8 mouse cellular contexts compared by ENCODE assay signal in genomic region chr8:125083746-125084145, GRCm38 (mm10). TPM values are rescaled to one million over a fixed set of nuclear protein-coding genes. Genes with fewer than 3 reads are reported as not detected.
A peak's percentile ranks its signal among the peaks of the same experiment; 100 is the strongest.
DNase-seq lines count a peak whose midpoint lies in the region; ATAC-seq and TF ChIP-seq lines count a peak whose summit lies in the region.

No protein-coding gene starts in this region.

- no peak for TF ChIP-seq POLR2A in CH12.LX (IDR thresholded peaks at IDR 0.05; ENCODE audit: low read depth, low read length)
- no peak for TF ChIP-seq POLR2A in small intestine, adult 2 months (IDR thresholded peaks at IDR 0.05; ENCODE audit: low read depth, low read length)

- H3K27ac ChIP-seq in CH12.LX (ENCODE audit: insufficient read depth, low read depth): peak overlapping the region; percentile 7; the same call in 1 of the 2 replicates
- H3K27ac ChIP-seq in forebrain, embryonic 13.5 days: peak overlapping the region; percentile 19; the same call in 1 of the 2 replicates
- peak overlapping the region; percentile 27; the same call in 1 of the 2 replicates for H3K27ac ChIP-seq in small intestine, adult 2 months (ENCODE audit: insufficient read depth, low read depth, low read length)

- peak overlapping the region; percentile 34; the same call in 1 of the 2 replicates for H3K4me2 ChIP-seq in CH12.LX (ENCODE audit: insufficient read depth, low read depth, poor library complexity, severe bottlenecking)
- no peak overlapping the region for H3K4me2 ChIP-seq in forebrain, embryonic 13.5 days

- DNase-seq in CH12.LX (ENCODE audit: extremely low read depth): no peak
- peak; percentile 67 for DNase-seq in adrenal gland, adult 8-10 months
- DNase-seq in heart, postnatal 36 days: peak; percentile 63 to 65
- DNase-seq in kidney, postnatal 4 days: peak; percentile 68 to 76
- no peak for DNase-seq in spleen, postnatal 36 days (ENCODE audit: low spot score in 2 of 2)
- no peak for DNase-seq in urinary bladder, postnatal 10 days (ENCODE audit: low spot score)

- H3K9me3 ChIP-seq in CH12.LX (replicated peaks; ENCODE audit: low read length): peaks cover 16% of the 10 kb centered on the region
- no peaks in the 10 kb centered on the region for H3K9me3 ChIP-seq in forebrain, embryonic 13.5 days (replicated peaks)

- intact Hi-C loops in heart, postnatal 36 days (cut with DNase I): loop anchor here (2.0 kb wide), 1 partner anchor 15 kb away; no protein-coding TSS in a partner anchor

- no peaks in the 10 kb centered on the region for H3K79me2 ChIP-seq in CH12.LX (replicated peaks; ENCODE audit: control insufficient read depth, extremely low read depth, insufficient read depth, poor library complexity, severe bottlenecking)

- TF ChIP-seq EP300 in CH12.LX (IDR thresholded peaks at IDR 0.05; ENCODE audit: low read length): no peak

- 86% methylated on average over 4 of the region's 4 CpGs for WGBS in forebrain, embryonic 13.5 days
- 54% methylated on average over 4 of the region's 4 CpGs for WGBS in small intestine, adult 2 months

- TF ChIP-seq CTCF in CH12.LX (conservative IDR thresholded peaks at IDR 0.05 in 1 of 2, IDR thresholded peaks at IDR 0.05 in 1 of 2; ENCODE audit: low read depth in 2 of 2, low read length in 2 of 2): no peak
- TF ChIP-seq CTCF in small intestine, adult 2 months (IDR thresholded peaks at IDR 0.05; ENCODE audit: extremely low read depth, insufficient read length, insufficient replicate concordance, low read depth, low read length): no peak

- no peak overlapping the region for H3K4me3 ChIP-seq in CH12.LX (replicated peaks in 1 of 3; ENCODE audit: low read depth in 2 of 3, low read length in 2 of 3, poor library complexity in 1 of 3)
- no peak overlapping the region for H3K4me3 ChIP-seq in forebrain, embryonic 13.5 days
- H3K4me3 ChIP-seq in small intestine, adult 2 months (ENCODE audit: low read depth, low read length): no peak overlapping the region

- no peak for ATAC-seq in forebrain, embryonic 13.5 days

- no peak for TF ChIP-seq RAD21 in CH12.LX (IDR thresholded peaks at IDR 0.05; ENCODE audit: low read depth, low read length)

- peaks cover 16 to 17% of the 10 kb centered on the region in 2 experiments for H3K4me1 ChIP-seq in CH12.LX (ENCODE audit: control insufficient read depth in 1 of 2, insufficient read depth in 2 of 2)
- peaks cover 17% of the 10 kb centered on the region; the same call in 1 of the 2 replicates for H3K4me1 ChIP-seq in forebrain, embryonic 13.5 days
- peaks cover 12% of the 10 kb centered on the region; the same call in 1 of the 2 replicates for H3K4me1 ChIP-seq in small intestine, adult 2 months (ENCODE audit: control insufficient read depth, insufficient read depth, insufficient read length, low read length)

- no peak overlapping the region for H3K9ac ChIP-seq in CH12.LX (ENCODE audit: insufficient read depth, low read depth)
- H3K9ac ChIP-seq in forebrain, embryonic 13.5 days: no peak overlapping the region

- in situ Hi-C loops in CH12.LX (cut with MboI; ENCODE audit: low pct_ligation_motif_present, low pct_unique_long_range_greater_than_20kb, low sequenced_read_pairs): no loop called here

- no peaks in the 10 kb centered on the region for H3K36me3 ChIP-seq in CH12.LX (replicated peaks in 1 of 2; ENCODE audit: control insufficient read depth in 1 of 2, insufficient read depth in 1 of 2, low read length in 1 of 2)
- no peaks in the 10 kb centered on the region for H3K36me3 ChIP-seq in forebrain, embryonic 13.5 days (ENCODE audit: poor library complexity, severe bottlenecking)
- no peaks in the 10 kb centered on the region for H3K36me3 ChIP-seq in small intestine, adult 2 months (ENCODE audit: control insufficient read depth, insufficient read depth, low read length)

- H3K27me3 ChIP-seq in CH12.LX (replicated peaks): no peaks in the 10 kb centered on the region
- no peaks in the 10 kb centered on the region for H3K27me3 ChIP-seq in forebrain, embryonic 13.5 days
- no peaks in the 10 kb centered on the region for H3K27me3 ChIP-seq in small intestine, adult 2 months (ENCODE audit: control insufficient read depth, insufficient read depth, low read length)

- dilution Hi-C loops in CH12.LX (cut with MboI; ENCODE audit: extremely low pct_ligation_motif_present, extremely low pct_unique_long_range_greater_than_20kb, low sequenced_read_pairs): no loop called here

TF ChIP-seq in CH12.LX, 34 proteins besides CTCF, POLR2A, EP300 and RAD21:
- TF ChIP-seq POLR2AphosphoS2 (IDR thresholded peaks at IDR 0.05; ENCODE audit: low read depth, low read length): no peak
- TF ChIP-seq CHD1 (IDR thresholded peaks at IDR 0.05; ENCODE audit: low read depth, low read length): no peak
- TF ChIP-seq MAFK (IDR thresholded peaks at IDR 0.05; ENCODE audit: insufficient replicate concordance, low read length): no peak
- no peak for TF ChIP-seq UBTF (IDR thresholded peaks at IDR 0.05; ENCODE audit: low read depth, low read length)
- TF ChIP-seq RCOR1 (conservative IDR thresholded peaks at IDR 0.05; ENCODE audit: low read depth, low read length): no peak
- no peak for TF ChIP-seq JUN (IDR thresholded peaks at IDR 0.05; ENCODE audit: insufficient read depth, low read depth, low read length)
- no peak for TF ChIP-seq KAT2A (IDR thresholded peaks at IDR 0.05; ENCODE audit: insufficient replicate concordance, low read length)
- no peak for TF ChIP-seq CHD2 (IDR thresholded peaks at IDR 0.05; ENCODE audit: low read length)
- no peak for TF ChIP-seq ZKSCAN1 (IDR thresholded peaks at IDR 0.05; ENCODE audit: borderline replicate concordance, low read depth, low read length)
- TF ChIP-seq ZMIZ1 (IDR thresholded peaks at IDR 0.05; ENCODE audit: low read depth, low read length): no peak
- TF ChIP-seq NRF1 (IDR thresholded peaks at IDR 0.05; ENCODE audit: low read depth, low read length): no peak

RNA-seq across cellular contexts. Expression of gene Disc1, which starts 29.8 kb away (rescaled TPM):
- total RNA-seq in CH12.LX (2012; rRNA removed): not detected in 2 replicates
- not detected in 2 replicates for total RNA-seq in CH12.LX (2014; rRNA removed)
- polyA plus RNA-seq in CH12.LX (2012; ENCODE audit: insufficient read length, low read depth): not detected in 2 replicates
- 1 to 10 TPM; 1.2 to 4.2 (median 2.2) TPM for total RNA-seq in adrenal gland, adult 8-10 months (2022)
- 0.78 and 0.80 TPM in 2 replicates for polyA plus RNA-seq in forebrain, embryonic 13.5 days (2015; fragmentation: Nextera tagmentation; extraction: Ambion mirVana)
- 1 to 10 TPM; 2.2 to 2.9 TPM for total RNA-seq in heart, postnatal 36 days (2021)
- 0.28 and 0.32 TPM in 2 replicates for polyA plus RNA-seq in small intestine, adult 2 months (2012; rRNA removed)

Comparison
In these comparisons a context has a peak if more than half of its experiments do, and no peak if none do; other contexts are left out.
1. DNase-seq: peak in adrenal gland, adult 8-10 months (single experiment), heart, postnatal 36 days (2 of 2) and kidney, postnatal 4 days (2 of 2); none in CH12.LX (single experiment), spleen, postnatal 36 days (0 of 2) and urinary bladder, postnatal 10 days (single experiment).
2. Peak in every context shown above with its lines, with median percentiles within 50 percentile points of each other: H3K27ac ChIP-seq.